Mouse (Mus musculus): ENCODE results near the gene Cdhr3.

DNA sequence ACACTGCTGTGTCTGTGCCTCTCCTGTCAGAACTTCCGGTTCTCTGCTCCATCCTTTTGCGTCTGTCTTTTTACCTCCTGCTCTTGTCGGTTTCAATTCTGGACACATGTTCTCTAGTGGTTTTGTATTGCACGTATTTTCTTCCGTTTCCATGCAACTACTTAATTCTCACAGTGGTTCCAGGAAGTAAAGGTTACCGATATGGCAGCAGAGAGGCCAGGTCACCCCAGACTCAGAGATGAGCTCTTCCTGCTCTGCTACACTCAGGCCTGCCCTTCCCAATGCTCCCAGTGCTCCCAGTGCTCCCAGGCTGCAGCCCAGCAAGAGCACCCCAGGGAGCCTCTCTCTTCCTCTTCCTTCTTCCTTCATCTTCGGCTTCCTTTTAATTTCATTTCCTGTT, 39.1 kb upstream of the Cdhr3 start:
- no peak for TF ChIP-seq CTCF (IDR thresholded peaks at IDR 0.05; ENCODE audit: low read depth, low read length)
- TF ChIP-seq POLR2A (IDR thresholded peaks at IDR 0.05; ENCODE audit: borderline replicate concordance, low read depth, low read length): no peak
